Mouse (Mus musculus) embryonic fibroblast, embryonic 13.5 days (primary cell): ENCODE results near the gene Lrch1.

ENCODE experiments used
- CTCF ChIP-seq: IDR thresholded peaks from 2 replicates; pipeline ENCODE4 v1.5.1; 2011; ENCODE audit warnings: mild to moderate bottlenecking, control low read depth, low read length, moderate library complexity, borderline replicate concordance; ENCODE audit not compliant: insufficient read depth
- POLR2A ChIP-seq: IDR thresholded peaks from 2 replicates; pipeline ENCODE4 v1.6.1; 2011; ENCODE audit warnings: low read depth, mild to moderate bottlenecking, control low read depth, low read length, moderate library complexity

GRCm38 (mm10) chr14:74847311-74848133 is 100.2 kb downstream of the Lrch1 start:
- no peak for TF ChIP-seq POLR2A
- TF ChIP-seq CTCF, result no peak
